Mouse (Mus musculus) inflammation-experienced regulatory T-cells (primary cell): Measurements from ENCODE around the gene Cpxcr1. TPM values are rescaled to one million over a fixed set of nuclear protein-coding genes. Genes with fewer than 3 reads are reported as not detected.

ENCODE experiments used
- polyA plus RNA-seq, 2 experiments: library from polyadenylated mRNA; unstranded; fragments of 100-300 nt; shearing (Covaris generic); gene quantifications; one replicate each; pipeline ENCODE4 v1.2.1; 2017

Gene Cpxcr1
- under 1 TPM in 1 of 2 experiments, not detected in 1; 0.53 TPM for polyA plus RNA-seq

GRCm38 (mm10) chrX:116448644-116449043 lies at the start of gene Cpxcr1:
Cpxcr1 (plus strand) TSS chrX:116448944.

Other genes with a start within 250 kb of the Cpxcr1 start
- not detected for gene H2afb2, start 232.2 kb downstream of the Cpxcr1 start, polyA plus RNA-seq